Mouse (Mus musculus) small intestine, adult 2 months (tissue): ENCODE measurements around the gene Fam168b.

Source experiments
- CTCF ChIP-seq: fragments of 200-500 bp; IDR thresholded peaks from 2 replicates; pipeline ENCODE4 v1.5.1; 2012; ENCODE audit warnings: low read depth, mild to moderate bottlenecking, control low read depth, inconsistent platforms, low read length, moderate library complexity, mixed read lengths; ENCODE audit not compliant: insufficient replicate concordance, insufficient read length; ENCODE audit errors: extremely low read depth
- POLR2A ChIP-seq: fragments of 200-500 bp; IDR thresholded peaks from 2 replicates; pipeline ENCODE4 v1.6.1; 2012; ENCODE audit warnings: low read depth, mild to moderate bottlenecking, control low read depth, inconsistent platforms, low read length, moderate library complexity

GRCm38 (mm10) chr1:34822003-34822402 lies 20.9 kb downstream of the Fam168b start:
- TF ChIP-seq POLR2A (no peak), CTCF (no peak)
